Mouse (Mus musculus): Measurements from ENCODE around the gene Itm2c. TPM values are rescaled to one million over a fixed set of nuclear protein-coding genes. Genes with fewer than 3 reads are reported as not detected.

Gene Itm2c
- polyA plus RNA-seq, 1 experiment from 2014 or later: 41.3 TPM

DNA sequence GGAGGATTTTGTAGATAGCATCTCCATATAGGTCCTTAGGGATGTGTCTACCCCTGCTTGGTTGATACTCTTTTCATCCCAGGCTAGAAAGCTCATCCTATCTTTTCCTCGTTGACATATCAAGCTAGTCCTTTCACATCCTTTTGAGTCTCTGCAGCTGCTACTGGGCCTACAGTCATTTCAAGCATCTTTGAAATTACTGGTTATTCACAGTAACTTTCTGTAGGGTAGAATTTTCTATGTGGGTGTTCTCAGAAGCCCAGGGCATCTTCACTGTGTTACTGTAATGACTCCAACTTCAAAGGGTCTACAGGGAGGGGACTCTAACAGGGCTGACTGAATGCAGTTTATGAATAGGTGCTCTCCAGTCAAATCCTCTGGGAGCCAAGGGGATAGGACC lies 43.2 kb downstream of the Itm2c start:
- Histone ChIP-seq H3K36me3 (no peaks in the 10 kb centered on the region), H3K9me3 (replicated peaks) (no peaks in the 10 kb centered on the region), H3K27me3 (replicated peaks) (peaks cover 2% of the 10 kb centered on the region), H3K27ac (no peak overlapping the region), H3K4me2 (no peak overlapping the region), H3K4me3 (no peak overlapping the region), H3K4me1 (peaks cover 7% of the 10 kb centered on the region; the same call in 1 of the 2 replicates), H3K9ac (no peak overlapping the region)
- 51% methylated on average over 1 of the region's 1 CpGs for WGBS (ENCODE audit: insufficient replicate concordance)
- ATAC-seq: no peak

DNA sequence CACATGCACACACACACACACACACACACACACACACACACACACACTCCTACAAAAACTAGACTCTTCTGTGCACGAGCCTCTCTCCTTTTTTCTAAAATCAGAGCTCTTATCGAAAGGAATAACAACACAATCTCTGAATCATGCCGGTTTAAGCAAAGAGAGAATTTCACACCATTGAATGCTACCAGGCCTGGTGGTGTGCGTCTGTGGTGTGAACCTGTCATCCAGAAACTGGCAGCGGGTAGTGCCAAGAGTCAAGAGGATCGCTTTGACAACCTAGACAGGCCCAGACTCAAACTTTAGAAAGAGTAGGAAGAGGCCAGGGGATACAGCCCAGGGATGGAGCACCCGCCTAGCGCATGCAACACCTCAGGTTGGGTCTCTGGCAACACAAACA lies 48.2 kb downstream of the Itm2c start:
- no peak for ATAC-seq
- no peak overlapping the region for H3K27ac ChIP-seq
- H3K4me1 ChIP-seq: no peaks in the 10 kb centered on the region
- no peak overlapping the region for H3K4me3 ChIP-seq
- H3K9me3 ChIP-seq (replicated peaks): no peaks in the 10 kb centered on the region; the same call in 1 of the 2 replicates
- 63% methylated on average over 8 of the region's 8 CpGs for WGBS (ENCODE audit: insufficient replicate concordance)
- H3K4me2 ChIP-seq: no peak overlapping the region
- no peak overlapping the region for H3K9ac ChIP-seq
- H3K36me3 ChIP-seq: no peaks in the 10 kb centered on the region
- no peaks in the 10 kb centered on the region for H3K27me3 ChIP-seq (replicated peaks)

DNA sequence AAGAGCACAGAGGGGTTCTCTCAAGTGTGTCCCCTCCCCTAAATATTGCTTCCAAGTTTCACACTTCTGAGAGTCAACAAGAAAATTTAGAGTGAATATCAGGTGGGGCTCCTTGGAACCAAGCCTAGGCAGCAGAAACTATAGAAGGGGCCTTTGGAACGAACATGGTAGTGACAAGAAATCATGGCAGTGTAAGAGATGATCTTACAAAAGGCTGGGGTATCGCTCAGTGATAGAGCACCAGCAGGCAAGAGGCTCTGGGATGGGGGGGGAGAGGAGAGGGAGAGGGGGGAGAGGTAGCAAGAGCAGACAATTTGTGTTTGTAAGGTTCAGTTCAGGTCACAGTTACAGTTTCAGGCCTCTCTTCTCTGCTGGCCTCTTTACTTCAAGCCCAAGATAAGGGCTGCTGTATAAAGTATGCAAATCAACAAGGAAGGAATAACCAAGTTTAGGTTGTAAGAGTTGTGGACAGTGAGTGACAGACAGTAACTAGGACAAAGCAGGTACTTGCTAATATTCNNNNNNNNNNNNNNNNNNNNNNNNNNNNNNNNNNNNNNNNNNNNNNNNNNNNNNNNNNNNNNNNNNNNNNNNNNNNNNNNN lies 55.1 kb downstream of the Itm2c start:
- Histone ChIP-seq H3K4me1 (no peaks in the 10 kb centered on the region), H3K36me3 (no peaks in the 10 kb centered on the region), H3K4me3 (no peak overlapping the region), H3K27me3 (replicated peaks) (no peaks in the 10 kb centered on the region), H3K4me2 (no peak overlapping the region), H3K27ac (no peak overlapping the region), H3K9ac (no peak overlapping the region), H3K9me3 (replicated peaks) (no peaks in the 10 kb centered on the region; the same call in 1 of the 2 replicates)
- no peak for ATAC-seq
- 51% methylated on average over 2 of the region's 2 CpGs for WGBS (ENCODE audit: insufficient replicate concordance)

DNA sequence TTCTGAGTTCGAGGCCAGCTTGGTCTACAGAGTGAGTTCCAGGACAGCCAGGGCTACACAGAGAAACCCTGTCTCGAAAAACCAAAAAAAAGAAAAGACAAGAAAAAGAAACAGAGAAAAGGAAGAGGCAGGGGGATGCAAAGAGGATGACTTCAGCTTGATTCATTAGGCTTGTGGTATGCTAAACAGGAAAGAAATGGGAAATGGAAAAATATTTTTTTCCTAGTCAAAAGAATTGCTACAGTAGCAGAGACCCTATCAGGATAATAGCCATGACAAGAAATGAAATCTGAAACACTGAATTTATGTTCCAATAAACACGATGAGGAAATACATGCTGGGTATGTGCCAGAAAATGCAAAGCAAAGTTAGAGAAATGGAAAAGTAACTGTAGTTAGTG lies 61.1 kb downstream of the Itm2c start:
- H3K9me3 ChIP-seq (replicated peaks): no peaks in the 10 kb centered on the region
- H3K36me3 ChIP-seq: no peaks in the 10 kb centered on the region
- H3K27ac ChIP-seq: no peak overlapping the region
- ATAC-seq: no peak
- no peak overlapping the region for H3K9ac ChIP-seq
- no peak overlapping the region for H3K4me2 ChIP-seq
- H3K27me3 ChIP-seq (replicated peaks): no peaks in the 10 kb centered on the region
- H3K4me1 ChIP-seq: 0 out of 2 replicates have a peak, but pooled peaks cover 17% of the 10 kb centered on the region
- no peak overlapping the region for H3K4me3 ChIP-seq
- WGBS (ENCODE audit: insufficient replicate concordance): 54% methylated on average over 3 of the region's 3 CpGs

DNA sequence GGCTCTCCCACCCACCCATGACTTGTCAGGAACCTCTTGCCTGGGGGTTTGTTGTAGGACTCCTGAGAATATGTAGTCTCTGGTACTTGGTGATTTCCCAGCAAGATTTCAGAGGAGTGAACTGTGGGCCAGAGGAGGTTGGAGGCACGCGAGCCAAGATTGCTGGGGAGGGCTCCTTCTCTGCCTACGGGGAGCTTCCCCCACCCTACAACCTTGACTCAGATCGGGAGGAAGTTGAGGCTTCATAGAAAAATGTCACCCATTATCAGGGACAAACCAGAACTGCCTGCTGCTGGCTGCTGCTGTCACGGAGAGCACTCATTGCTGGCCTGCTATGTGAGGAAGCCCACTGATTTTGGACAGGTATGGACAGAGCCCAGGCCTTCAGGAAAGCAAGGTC lies 63.2 kb downstream of the Itm2c start:
- H3K36me3 ChIP-seq: no peaks in the 10 kb centered on the region
- no peak overlapping the region for H3K4me2 ChIP-seq
- no peak overlapping the region for H3K27ac ChIP-seq
- H3K4me1 ChIP-seq: peaks cover 26% of the 10 kb centered on the region; the same call in 1 of the 2 replicates
- H3K4me3 ChIP-seq: no peak overlapping the region
- no peaks in the 10 kb centered on the region for H3K27me3 ChIP-seq (replicated peaks)
- no peaks in the 10 kb centered on the region for H3K9me3 ChIP-seq (replicated peaks)
- no peak for ATAC-seq
- H3K9ac ChIP-seq: no peak overlapping the region
- WGBS (ENCODE audit: insufficient replicate concordance): 15% methylated on average over 5 of the region's 5 CpGs

DNA sequence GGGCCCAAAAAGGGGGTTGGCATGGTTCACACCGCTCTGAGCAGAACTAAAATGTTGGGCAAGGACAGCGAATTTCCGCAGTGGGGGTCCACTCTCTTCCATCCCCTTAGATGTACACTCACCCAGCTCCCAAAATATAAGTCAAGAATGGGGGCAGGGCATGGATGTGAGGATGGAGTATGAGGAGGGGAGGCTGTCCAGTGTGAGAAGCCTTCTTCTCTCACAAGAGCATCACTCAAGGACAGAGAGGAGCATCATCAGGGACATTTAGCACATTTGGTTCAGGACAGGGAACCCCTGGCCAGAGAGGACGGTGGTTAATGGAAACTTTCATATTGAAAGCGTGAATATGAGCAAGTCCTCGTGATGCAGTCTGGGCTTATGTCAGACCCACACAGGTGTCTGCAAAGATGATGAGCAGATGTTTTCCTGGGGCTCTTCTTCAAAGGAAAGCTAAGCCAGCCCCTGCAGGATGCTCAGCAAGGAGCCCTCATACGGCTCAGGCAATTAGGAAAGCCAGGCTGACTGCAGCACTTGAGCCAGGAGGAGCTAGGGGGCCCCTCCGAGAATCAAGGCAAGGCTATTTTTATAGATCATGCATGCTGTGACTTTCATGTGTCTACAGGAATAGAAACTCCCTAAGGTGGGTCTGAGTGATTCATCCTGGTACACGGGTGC lies 64.0 kb downstream of the Itm2c start:
- no peaks in the 10 kb centered on the region for H3K36me3 ChIP-seq
- no peak for ATAC-seq
- H3K4me3 ChIP-seq: no peak overlapping the region
- no peak overlapping the region for H3K9ac ChIP-seq
- no peaks in the 10 kb centered on the region for H3K9me3 ChIP-seq (replicated peaks)
- peaks cover 26% of the 10 kb centered on the region; the same call in 1 of the 2 replicates for H3K4me1 ChIP-seq
- H3K27ac ChIP-seq: no peak overlapping the region
- WGBS (ENCODE audit: insufficient replicate concordance): 47% methylated on average over 9 of the region's 9 CpGs
- H3K4me2 ChIP-seq: no peak overlapping the region
- no peaks in the 10 kb centered on the region for H3K27me3 ChIP-seq (replicated peaks)

Other genes starting within 250 kb of the Itm2c start
- gene Sp100, start 244.3 kb upstream of the Itm2c start, polyA plus RNA-seq (2016; fragmentation: Nextera tagmentation; extraction: Ambion mirVana): 1.6 and 2.4 TPM in 2 replicates
- 2.5 and 3.2 TPM in 2 replicates for gene A630001G21Rik, start 115.6 kb upstream of the Itm2c start, polyA plus RNA-seq (2016; fragmentation: Nextera tagmentation; extraction: Ambion mirVana)
- gene Cab39, start 100.8 kb upstream of the Itm2c start, polyA plus RNA-seq (2016; fragmentation: Nextera tagmentation; extraction: Ambion mirVana): 25.3 and 25.9 TPM in 2 replicates
- not detected in 2 replicates for gene 4933407L21Rik, start 34.2 kb downstream of the Itm2c start, polyA plus RNA-seq (2016; fragmentation: Nextera tagmentation; extraction: Ambion mirVana)
- not detected in 2 replicates for gene Gpr55, start 66.7 kb downstream of the Itm2c start, polyA plus RNA-seq (2016; fragmentation: Nextera tagmentation; extraction: Ambion mirVana)
- gene Spata3, start 122.5 kb downstream of the Itm2c start, polyA plus RNA-seq (2016; fragmentation: Nextera tagmentation; extraction: Ambion mirVana): 0.19 TPM in 1 of 2 replicates, not detected in the other
- gene 2810459M11Rik, start 151.6 kb downstream of the Itm2c start, polyA plus RNA-seq (2016; fragmentation: Nextera tagmentation; extraction: Ambion mirVana): 21.8 and 22.3 TPM in 2 replicates
- gene Psmd1, start 170.1 kb downstream of the Itm2c start, polyA plus RNA-seq (2016; fragmentation: Nextera tagmentation; extraction: Ambion mirVana): 167 and 168 TPM in 2 replicates
- 0.26 and 0.51 TPM in 2 replicates for gene Htr2b, start 217.7 kb downstream of the Itm2c start, polyA plus RNA-seq (2016; fragmentation: Nextera tagmentation; extraction: Ambion mirVana)
- gene Gm21972, start 239.4 kb downstream of the Itm2c start, polyA plus RNA-seq (2016; fragmentation: Nextera tagmentation; extraction: Ambion mirVana): 0.30 TPM in 1 of 2 replicates, not detected in the other

Measured in liver, embryonic 12.5 days (tissue).